Mouse (Mus musculus): Measurements from ENCODE around the gene Aurkb. TPM values are rescaled to one million over a fixed set of nuclear protein-coding genes. Genes with fewer than 3 reads are reported as not detected.

Aurkb gene
- polyA plus RNA-seq (2012; fragmentation: generic; extraction: Trizol): 10 to 100 TPM; 33.9 to 67.3 TPM

DNA sequence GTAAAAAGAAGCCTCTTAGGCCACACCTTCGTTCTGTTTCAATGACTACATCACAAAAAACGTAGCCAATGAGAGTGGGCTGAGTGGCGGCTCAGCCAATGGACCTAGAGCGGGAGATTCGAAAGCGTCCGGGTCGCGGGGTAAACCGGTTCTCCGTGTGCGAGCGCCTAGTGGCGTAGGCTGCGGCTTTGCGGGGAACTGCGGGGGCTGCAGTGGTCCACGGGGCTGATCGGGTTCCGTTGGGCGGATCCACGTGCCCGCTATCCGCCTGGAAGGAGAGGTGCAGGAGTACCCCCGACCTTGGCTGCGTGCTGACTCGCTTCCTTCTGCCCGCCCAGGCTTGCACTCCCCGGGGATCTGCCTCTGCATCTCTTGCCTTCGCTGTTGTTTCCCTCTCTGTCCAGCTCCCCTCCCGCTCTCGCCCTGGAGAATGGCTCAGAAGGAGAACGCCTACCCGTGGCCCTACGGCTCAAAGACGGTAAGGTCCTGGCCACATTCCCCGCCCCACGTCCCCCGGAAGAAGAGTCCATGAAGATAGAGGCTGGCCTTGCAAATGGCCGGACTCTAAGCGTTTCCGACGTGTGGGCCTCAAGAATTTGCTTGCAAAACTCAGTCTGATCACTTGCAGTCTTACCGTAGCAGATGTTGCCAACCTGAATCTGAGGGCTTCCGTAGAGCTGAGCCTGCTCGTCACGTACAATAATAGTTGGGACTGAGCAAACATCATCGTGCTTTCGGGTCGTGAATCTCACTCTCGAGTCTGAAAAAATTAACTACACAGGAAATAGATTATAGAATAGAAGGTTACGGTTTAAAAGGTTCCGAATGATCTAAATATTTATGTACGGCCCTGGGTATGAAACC lies at the start of gene Aurkb:
Gene Aurkb (plus strand): TSS at position 117 of the 864 bp plus-strand sequence.

DNA sequence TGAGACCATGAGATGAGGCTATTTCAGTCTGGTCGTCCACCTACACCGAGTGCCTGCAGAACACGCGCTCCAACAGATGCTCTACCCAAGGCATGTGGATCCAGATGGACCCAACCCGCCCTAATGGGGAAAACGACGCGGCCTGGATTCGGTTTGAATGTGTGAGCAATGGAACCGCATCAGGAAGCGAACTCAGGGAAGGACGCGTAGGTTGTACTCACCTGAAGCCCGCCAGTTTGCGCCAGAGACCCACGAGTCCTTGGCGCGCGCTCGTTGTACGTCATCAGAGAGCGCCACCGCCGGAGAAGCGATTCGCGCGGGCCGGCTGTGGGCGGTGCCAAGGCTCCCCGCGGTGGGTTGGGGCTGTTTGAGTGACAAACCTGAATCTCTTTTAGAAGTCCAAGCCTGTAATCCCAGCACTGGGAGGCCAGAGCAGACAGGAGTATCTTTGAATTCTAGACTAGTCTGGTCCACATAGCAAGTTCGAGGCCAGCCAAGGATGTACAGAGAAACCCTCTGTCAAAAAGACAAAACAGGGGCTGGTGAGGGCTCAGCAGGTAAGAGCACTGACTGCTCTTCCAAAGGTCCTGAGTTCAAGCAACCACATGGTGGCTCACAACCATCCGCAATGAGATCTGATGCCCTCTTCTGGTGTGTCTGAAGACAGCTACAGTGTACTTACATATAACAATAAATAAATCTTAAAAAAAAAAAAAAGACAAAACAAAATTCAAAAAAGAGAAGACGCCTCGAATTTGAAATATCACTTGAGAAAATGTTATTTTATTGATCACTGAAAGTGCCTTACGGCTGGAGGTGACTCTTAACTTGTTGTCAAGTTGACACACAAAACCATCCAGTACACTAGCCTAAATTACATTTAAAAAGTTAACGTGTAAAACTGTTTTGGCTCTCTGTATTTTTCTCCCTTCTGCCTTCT lies 37.0 kb upstream of the Aurkb start, which contains the start of gene Pfas:
Gene Pfas (minus strand): TSS at position 279 of the 940 bp plus-strand sequence.

DNA sequence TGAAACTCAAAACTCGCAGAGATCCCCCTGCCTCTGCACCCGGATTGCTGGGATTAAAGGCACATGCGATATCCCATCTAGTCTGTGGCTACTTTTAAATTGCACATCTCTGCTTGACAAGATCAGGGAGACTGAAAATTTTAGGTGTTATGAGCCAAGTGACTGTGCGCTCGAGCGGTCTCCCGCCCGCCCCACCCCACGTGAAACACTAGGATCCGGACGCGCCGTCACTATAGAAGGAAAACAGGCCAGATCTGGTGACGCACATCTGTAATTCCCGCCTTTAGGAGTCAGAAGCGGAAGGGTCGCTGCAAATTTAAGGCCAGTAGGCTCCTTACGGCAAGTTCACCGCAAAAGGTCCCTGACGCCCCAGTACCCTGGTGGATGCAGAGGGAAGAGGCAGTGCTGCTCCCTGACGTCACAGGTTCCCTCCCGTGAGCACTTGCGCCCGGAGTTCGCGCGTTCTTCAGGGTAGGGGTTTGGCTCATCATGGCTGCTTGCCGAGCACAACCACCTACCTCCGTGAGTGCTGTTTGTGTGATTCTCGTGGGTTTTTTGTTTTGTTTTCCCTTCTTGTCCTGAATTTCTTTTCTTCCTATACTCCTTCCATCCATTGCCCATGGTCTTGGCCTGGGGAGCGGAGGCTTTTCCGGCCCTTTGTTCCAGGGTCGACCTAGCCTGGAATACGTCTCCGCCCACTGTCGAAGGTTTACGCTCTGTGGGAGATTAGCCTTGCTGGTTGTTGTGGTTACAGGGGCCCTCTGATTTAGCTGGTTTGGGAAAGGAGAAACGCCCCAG lies 29.6 kb upstream of the Aurkb start, which contains the start of gene Ctc1:
Gene Ctc1 (plus strand): TSS at position 268 of the 798 bp plus-strand sequence.

DNA sequence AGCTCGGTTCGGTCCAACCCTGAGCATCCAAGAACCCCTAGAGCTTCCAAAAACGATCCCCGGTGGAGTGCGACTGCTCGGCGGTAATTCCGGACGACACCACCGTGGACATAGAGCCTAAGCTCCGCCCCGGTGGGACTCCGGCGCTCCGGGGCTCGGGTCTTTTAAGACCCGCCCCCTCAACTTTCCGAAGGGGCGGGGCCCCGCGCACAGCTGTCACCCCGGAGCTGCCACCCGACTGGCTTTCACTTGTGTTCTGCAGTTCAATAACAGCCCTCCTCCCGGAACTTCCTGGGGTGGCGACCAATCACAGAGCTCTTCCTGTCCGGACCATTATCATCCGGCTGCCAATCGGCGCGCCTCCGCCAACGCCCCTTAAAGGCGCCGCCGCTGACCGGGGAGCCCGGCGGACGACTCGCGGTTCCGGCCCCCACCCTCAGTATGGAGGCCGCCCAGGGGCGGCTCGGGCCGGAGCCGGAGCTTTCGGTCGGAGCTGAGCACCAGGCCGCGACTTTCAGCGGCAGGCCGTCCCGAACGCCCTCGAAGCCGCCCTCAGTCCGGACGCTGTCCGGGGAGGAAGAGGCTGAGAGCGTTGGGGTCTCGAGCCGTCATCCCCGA lies 14.0 kb downstream of the Aurkb start, which contains the start of gene Borcs6:
Gene Borcs6 (plus strand): TSS at position 361 of the 618 bp plus-strand sequence.

DNA sequence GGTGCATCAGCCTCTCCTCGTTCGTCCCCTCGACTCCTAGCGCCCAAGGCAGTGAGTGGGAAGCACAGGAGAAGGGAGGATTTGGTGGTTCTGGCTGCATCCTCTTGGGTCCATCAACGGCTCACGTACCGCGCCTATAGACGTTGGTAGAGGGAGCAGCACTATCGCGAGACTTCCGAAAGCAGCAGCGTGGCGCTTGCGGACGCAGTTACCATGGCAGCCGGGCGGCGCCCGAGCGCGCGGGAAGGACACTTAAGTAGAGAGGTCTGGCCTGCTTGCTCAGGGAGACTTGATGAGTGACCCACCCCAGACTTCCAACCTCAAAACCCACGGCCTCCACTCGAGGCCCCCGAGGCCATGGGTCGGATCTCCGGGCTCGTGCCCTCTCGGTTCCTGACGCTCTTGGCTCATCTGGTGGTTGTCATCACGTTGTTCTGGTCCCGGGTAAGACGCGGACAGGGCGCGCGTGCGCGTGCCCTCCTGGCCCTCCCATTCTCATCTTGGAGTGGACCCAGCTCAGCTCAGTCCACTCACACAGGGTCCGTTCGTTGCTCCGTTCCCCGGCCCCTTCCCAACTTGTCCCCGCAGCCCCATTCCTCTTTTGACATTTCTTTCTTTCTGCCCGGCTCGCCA lies 25.3 kb downstream of the Aurkb start, which contains the start of gene Tmem107:
Gene Tmem107 (plus strand): TSS at position 217 of the 633 bp plus-strand sequence.

DNA sequence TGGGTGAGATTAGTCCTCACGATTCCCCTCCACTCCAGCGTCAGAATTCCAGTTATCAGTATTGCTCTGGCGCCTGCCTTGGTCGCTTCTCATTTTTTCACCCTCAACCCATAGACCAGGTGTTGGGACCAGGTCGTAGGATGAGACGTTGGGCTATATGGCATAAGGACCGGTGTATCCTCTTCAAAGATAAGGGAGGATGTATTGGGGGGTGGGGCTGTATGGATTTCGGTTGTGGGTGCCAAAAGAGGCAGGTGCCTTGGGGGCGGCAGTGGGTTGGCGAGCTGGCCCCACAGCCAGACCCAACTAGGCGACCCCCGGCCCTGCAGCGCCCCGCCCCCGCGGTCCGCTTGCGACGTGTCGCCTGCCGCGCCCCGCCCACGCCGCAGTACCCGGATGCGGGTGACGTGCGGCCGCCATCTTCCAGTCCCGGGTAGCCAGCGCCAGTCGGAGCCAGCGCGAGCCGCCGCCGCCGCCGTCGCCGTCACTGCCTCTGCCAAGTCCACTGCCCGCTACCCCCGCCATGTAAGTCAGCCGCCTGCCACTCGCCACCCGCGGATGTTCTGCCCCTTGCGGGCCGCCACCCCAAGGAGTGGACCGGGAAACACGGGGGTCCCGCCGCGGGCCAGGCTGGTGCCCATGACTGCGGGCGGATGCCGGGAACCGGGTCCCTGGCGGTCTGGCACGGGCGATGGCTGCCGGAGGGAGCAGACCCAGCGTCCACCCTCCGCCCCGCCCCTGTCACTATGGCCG lies 42.8 kb downstream of the Aurkb start, which contains the start of gene Vamp2:
Gene Vamp2 (plus strand): TSS at position 388 of the 753 bp plus-strand sequence.

DNA sequence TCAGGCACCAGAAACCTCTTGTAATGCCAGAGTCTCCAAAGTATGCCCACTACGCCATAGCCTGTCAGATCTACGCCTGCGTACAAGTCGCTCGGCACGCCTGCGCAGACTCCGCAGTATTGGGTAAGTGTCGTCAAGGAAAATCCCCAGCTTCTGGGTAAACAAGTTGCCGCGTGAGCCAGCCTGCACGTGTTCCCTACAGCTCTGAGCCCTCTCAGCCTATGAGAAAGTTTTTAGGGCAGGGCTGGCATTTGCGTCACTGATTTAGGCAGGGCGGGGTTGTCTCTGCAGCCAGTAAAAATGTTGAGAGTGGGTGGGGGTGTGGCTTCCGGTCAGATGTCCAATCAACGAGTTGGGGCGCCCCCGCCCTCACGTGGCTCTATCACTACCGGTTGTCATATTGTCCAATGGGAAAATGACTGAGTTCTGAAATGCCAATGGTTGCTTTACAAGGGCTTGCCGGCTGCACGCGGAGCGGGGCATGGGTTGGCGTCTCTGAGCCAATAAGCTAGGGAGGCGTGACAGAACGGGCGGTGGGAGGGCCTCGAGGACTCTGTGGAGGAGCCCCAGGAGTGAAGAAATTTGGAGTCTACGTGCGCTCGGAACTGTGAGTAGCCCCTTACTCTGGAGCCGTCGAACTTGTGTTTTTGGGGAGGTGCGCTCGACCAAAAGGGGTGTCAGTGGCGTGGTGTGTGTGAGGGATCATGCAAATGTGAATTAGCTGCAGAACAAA lies 49.4 kb downstream of the Aurkb start, which contains the start of gene Per1:
Gene Per1 (plus strand): TSS at position 521 of the 733 bp plus-strand sequence.

Other genes with a start within 250 kb of the Aurkb start
- gene Ndel1, start 173.8 kb upstream of the Aurkb start, polyA plus RNA-seq (2012; fragmentation: generic; extraction: Trizol): 10 to 100 TPM in 1 of 2 experiments, 1 to 10 TPM in 1; 3.2 to 33.9 TPM
- under 1 TPM in 1 of 2 experiments, not detected in 1; 0.01 TPM for gene Rnf222, start 157.1 kb upstream of the Aurkb start, polyA plus RNA-seq (2012; fragmentation: generic; extraction: Trizol)
- gene Rpl26, start 144.1 kb upstream of the Aurkb start, polyA plus RNA-seq (2012; fragmentation: generic; extraction: Trizol): 100 to 1,000 TPM; 611 to 728 TPM
- gene Odf4, start 118.6 kb upstream of the Aurkb start, polyA plus RNA-seq (2012; fragmentation: generic; extraction: Trizol): not detected
- gene Arhgef15, start 88.2 kb upstream of the Aurkb start, polyA plus RNA-seq (2012; fragmentation: generic; extraction: Trizol): 1 to 10 TPM in 1 of 2 experiments, under 1 TPM in 1; 0.97 to 1.1 TPM
- 1 to 10 TPM in 1 of 2 experiments, under 1 TPM in 1; 0.91 to 4.0 TPM for gene Slc25a35, start 77.5 kb upstream of the Aurkb start, polyA plus RNA-seq (2012; fragmentation: generic; extraction: Trizol)
- gene Rangrf, start 70.5 kb upstream of the Aurkb start, polyA plus RNA-seq (2012; fragmentation: generic; extraction: Trizol): 10 to 100 TPM; 27.7 to 48.0 TPM
- 1 to 10 TPM; 6.8 to 7.2 TPM for gene Pfas, start 37.2 kb upstream of the Aurkb start, polyA plus RNA-seq (2012; fragmentation: generic; extraction: Trizol)
- 10 to 100 TPM; 57.4 to 66.2 TPM for gene Ctc1, start 29.7 kb upstream of the Aurkb start, polyA plus RNA-seq (2012; fragmentation: generic; extraction: Trizol)
- 10 to 100 TPM; 13.1 to 23.4 TPM for gene Borcs6, start 14.1 kb downstream of the Aurkb start, polyA plus RNA-seq (2012; fragmentation: generic; extraction: Trizol)
- 10 to 100 TPM; 73.7 to 88.9 TPM for gene Tmem107, start 25.2 kb downstream of the Aurkb start, polyA plus RNA-seq (2012; fragmentation: generic; extraction: Trizol)
- gene Vamp2, start 42.8 kb downstream of the Aurkb start, polyA plus RNA-seq (2012; fragmentation: generic; extraction: Trizol): 10 to 100 TPM; 16.1 to 69.3 TPM
- 10 to 100 TPM in 1 of 2 experiments, 1 to 10 TPM in 1; 3.3 to 14.3 TPM for gene Per1, start 49.6 kb downstream of the Aurkb start, polyA plus RNA-seq (2012; fragmentation: generic; extraction: Trizol)
- gene Hes7, start 74.8 kb downstream of the Aurkb start, polyA plus RNA-seq (2012; fragmentation: generic; extraction: Trizol): under 1 TPM; 0.16 to 0.19 TPM
- 1 to 10 TPM in 1 of 2 experiments, under 1 TPM in 1; 0.55 to 2.0 TPM for gene 9130213A22Rik, start 76.9 kb downstream of the Aurkb start, polyA plus RNA-seq (2012; fragmentation: generic; extraction: Trizol)
- gene Aloxe3, start 80.2 kb downstream of the Aurkb start, polyA plus RNA-seq (2012; fragmentation: generic; extraction: Trizol): under 1 TPM; 0.07 to 0.34 TPM
- gene Alox12b, start 111.3 kb downstream of the Aurkb start, polyA plus RNA-seq (2012; fragmentation: generic; extraction: Trizol): not detected
- gene Alox8, start 152.2 kb downstream of the Aurkb start, polyA plus RNA-seq (2012; fragmentation: generic; extraction: Trizol): under 1 TPM; 0.05 to 0.20 TPM
- gene Gucy2e, start 191.4 kb downstream of the Aurkb start, polyA plus RNA-seq (2012; fragmentation: generic; extraction: Trizol): under 1 TPM in 1 of 2 experiments, not detected in 1; 0.04 TPM

All from C3H10T1/2 (cell line).